Mouse (Mus musculus) small intestine, adult 2 months (tissue): ENCODE results near the gene Rrp7a.

Experiments used
- CTCF ChIP-seq: fragments of 200-500 bp; IDR thresholded peaks from 2 replicates; pipeline ENCODE4 v1.5.1; 2012; ENCODE audit warnings: low read depth, mild to moderate bottlenecking, control low read depth, inconsistent platforms, low read length, moderate library complexity, mixed read lengths; ENCODE audit not compliant: insufficient replicate concordance, insufficient read length; ENCODE audit errors: extremely low read depth
- POLR2A ChIP-seq: fragments of 200-500 bp; IDR thresholded peaks from 2 replicates; pipeline ENCODE4 v1.6.1; 2012; ENCODE audit warnings: low read depth, mild to moderate bottlenecking, control low read depth, inconsistent platforms, low read length, moderate library complexity

GRCm38 (mm10) chr15:83068270-83068669, 54.3 kb downstream of the Rrp7a start:
- no peak for TF ChIP-seq CTCF
- no peak for TF ChIP-seq POLR2A
